Mouse (Mus musculus): ENCODE data around the gene Ift22. TPM values are rescaled to one million over a fixed set of nuclear protein-coding genes. Genes with fewer than 3 reads are reported as not detected.

The Ift22 gene
- 20.8 and 25.7 TPM in 2 replicates for polyA plus RNA-seq (2015; fragmentation: Nextera tagmentation; extraction: Ambion mirVana)

GRCm38 (mm10) chr5:136907991-136908857 lies at the start of gene Ift22:
Ift22 (plus strand) TSS chr5:136908150.

GRCm38 (mm10) chr5:136882788-136883439 lies 25.0 kb upstream of the Ift22 start, which contains the start of gene Col26a1:
Col26a1 (minus strand) TSS chr5:136883209.

GRCm38 (mm10) chr5:136953015-136953414 lies 45.1 kb downstream of the Ift22 start, which contains the start of gene Fis1:
Fis1 (plus strand) TSS chr5:136953275.

Other genes starting within 250 kb of the Ift22 start
- 1.9 and 3.6 TPM in 2 replicates for gene Myl10, start 215.0 kb upstream of the Ift22 start, polyA plus RNA-seq (2015; fragmentation: Nextera tagmentation; extraction: Ambion mirVana)
- 22.9 and 24.1 TPM in 2 replicates for gene Col26a1, start 24.9 kb upstream of the Ift22 start, polyA plus RNA-seq (2015; fragmentation: Nextera tagmentation; extraction: Ambion mirVana)
- 178 and 191 TPM in 2 replicates for gene Fis1, start 45.1 kb downstream of the Ift22 start, polyA plus RNA-seq (2015; fragmentation: Nextera tagmentation; extraction: Ambion mirVana)
- 7.8 and 12.0 TPM in 2 replicates for gene Cldn15, start 58.5 kb downstream of the Ift22 start, polyA plus RNA-seq (2015; fragmentation: Nextera tagmentation; extraction: Ambion mirVana)
- 13.4 and 20.1 TPM in 2 replicates for gene Plod3, start 78.9 kb downstream of the Ift22 start, polyA plus RNA-seq (2015; fragmentation: Nextera tagmentation; extraction: Ambion mirVana)
- gene Znhit1, start 79.9 kb downstream of the Ift22 start, polyA plus RNA-seq (2015; fragmentation: Nextera tagmentation; extraction: Ambion mirVana), result 50.8 and 52.5 TPM in 2 replicates
- gene Vgf, start 118.2 kb downstream of the Ift22 start, polyA plus RNA-seq (2015; fragmentation: Nextera tagmentation; extraction: Ambion mirVana), result not detected in 2 replicates
- gene Ap1s1, start 138.0 kb downstream of the Ift22 start, polyA plus RNA-seq (2015; fragmentation: Nextera tagmentation; extraction: Ambion mirVana), result 81.5 and 101 TPM in 2 replicates
- gene Serpine1, start 164.1 kb downstream of the Ift22 start, polyA plus RNA-seq (2015; fragmentation: Nextera tagmentation; extraction: Ambion mirVana), result 0.50 and 0.71 TPM in 2 replicates
- 4.1 and 5.1 TPM in 2 replicates for gene Trim56, start 208.1 kb downstream of the Ift22 start, polyA plus RNA-seq (2015; fragmentation: Nextera tagmentation; extraction: Ambion mirVana)
- not detected in 2 replicates for gene Muc3, start 241.2 kb downstream of the Ift22 start, polyA plus RNA-seq (2015; fragmentation: Nextera tagmentation; extraction: Ambion mirVana)